Mouse (Mus musculus): ENCODE measurements at regions not wholly inside any gene's neighbourhood (a gene's known extent, or its start where the extent isn't known, plus 50 kb on each side); places are given as distances from the start of the nearest gene placed in this dataset.

GRCm38 (mm10) chr6:31693047-31693446, 129.3 kb upstream of the Podxl start:
- TF ChIP-seq POLR2A (IDR thresholded peaks at IDR 0.05; ENCODE audit: low read depth, low read length) (no peak), CTCF (IDR thresholded peaks at IDR 0.05; ENCODE audit: extremely low read depth, insufficient read length, insufficient replicate concordance, low read depth, low read length) (no peak)
